ENCODE assay signal across 9 mouse cellular contexts in the genomic region with DNA sequence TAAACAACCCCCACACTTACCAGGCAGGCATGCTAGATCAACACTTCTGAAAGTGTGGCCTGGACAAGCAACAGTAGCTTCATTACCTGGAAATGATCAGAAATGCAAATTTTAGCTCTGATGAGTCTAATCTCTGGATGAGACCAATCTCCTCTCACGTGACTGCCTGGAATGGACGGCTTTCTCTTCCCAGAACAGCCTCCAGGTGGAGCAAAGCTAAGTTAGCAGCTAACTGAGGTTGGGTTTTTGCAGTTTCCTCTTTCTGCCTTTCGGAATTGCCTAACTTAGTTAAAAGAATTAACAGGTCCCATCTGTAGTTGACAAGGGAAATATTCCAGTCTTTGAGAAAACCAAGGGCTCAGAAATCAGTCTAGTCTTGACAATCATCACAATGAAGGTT. TPM values are rescaled to one million over a fixed set of nuclear protein-coding genes. Genes with fewer than 3 reads are reported as not detected.
DNase-seq lines count a peak whose midpoint lies in the region; ATAC-seq and TF ChIP-seq lines count a peak whose summit lies in the region.
"Had no signal": no experiment of that assay in that cellular context is flagged by ENCODE, and none has a peak within 500 bp of the region (broad histone marks: within the 10 kb centered on the region; RNA-seq: fewer than 3 reads in every experiment).

No protein-coding gene starts in this region.

- peak; percentile 28 to 39 for DNase-seq in cerebellum, postnatal 10 days
- DNase-seq in left cerebral cortex, adult 2 months (ENCODE audit: extremely low spot score in 1 of 2, low spot score in 2 of 2): no peak
- DNase-seq in left cerebral cortex, postnatal 36 days (ENCODE audit: low spot score in 2 of 2): no peak
- peak; percentile 7 for DNase-seq in MEL-GATA-1-ER (ENCODE audit: extremely low read depth, low read depth)
- DNase-seq in lung, postnatal 36 days: peak; percentile 57
- DNase-seq in layer of hippocampus, postnatal 25 days (ENCODE audit: extremely low spot score in 1 of 2, low spot score in 1 of 2): no peak
- no peak for DNase-seq in layer of hippocampus, adult 11-12 months (ENCODE audit: low spot score)

- intact Hi-C loops in left cerebral cortex, adult 2 months (cut with DNase I): loop anchor here (1.0 kb wide), 1 partner anchor 163 kb away; no protein-coding TSS in a partner anchor
- intact Hi-C loops in left cerebral cortex, postnatal 36 days (cut with DNase I): loop anchor here (2.0 kb wide), 1 partner anchor 163 kb away; no protein-coding TSS in a partner anchor

- H3K4me3 ChIP-seq in left cerebral cortex, adult 2 months: no peak overlapping the region
- H3K4me3 ChIP-seq: limb, embryonic 13.5 days had no signal

- peak; percentile 44 for TF ChIP-seq CTCF in left cerebral cortex, adult 2 months (IDR thresholded peaks at IDR 0.05)

- no peak overlapping the region for H3K27ac ChIP-seq in left cerebral cortex, adult 2 months
- H3K27ac ChIP-seq: limb, embryonic 13.5 days had no signal

- no peak for ATAC-seq in cerebellum, adult (ENCODE audit: insufficient number of reproducible peaks, low FRiP score, low TSS enrichment)

RNA-seq across cellular contexts. Expression of gene Ptger2, which starts 8.1 kb away (rescaled TPM):
- total RNA-seq in left cerebral cortex, adult 2 months (2021): under 1 TPM; 0.19 to 0.45 TPM
- total RNA-seq in left cerebral cortex, postnatal 36 days (2021): under 1 TPM; 0.25 to 0.27 TPM
- under 1 TPM; 0.22 to 0.23 TPM for total RNA-seq in layer of hippocampus, postnatal 25 days (2021)

Comparison
In these comparisons a context has a peak if more than half of its experiments do, and no peak if none do; other contexts are left out.
1. DNase-seq: peak in cerebellum, postnatal 10 days (2 of 2), MEL-GATA-1-ER (single experiment) and lung, postnatal 36 days (single experiment); none in left cerebral cortex, adult 2 months (0 of 2), left cerebral cortex, postnatal 36 days (0 of 2), layer of hippocampus, postnatal 25 days (0 of 2) and layer of hippocampus, adult 11-12 months (single experiment).